Mouse (Mus musculus) intestine, embryonic 16.5 days (tissue): ENCODE measurements at regions not wholly inside any gene's neighbourhood (a gene's known extent, or its start where the extent isn't known, plus 50 kb on each side); places are given as distances from the start of the nearest gene placed in this dataset.
"Not testable (repeated sequence)": the region's sequence is repeated elsewhere in the genome, so short reads cannot be mapped to it uniquely, and the experiment has no call there.

Source experiments
- ATAC-seq: fragments of 200-750 bp; cut with Nextera tagmentation; 2 replicates; pipeline ENCODE4 v1.8.0; 2017; ENCODE audit warnings: moderate TSS enrichment, moderate library complexity
- H3K27ac ChIP-seq: fragments of 300-500 bp; sonication (generic); 2 replicates; pipeline ENCODE4 v1.5.1; 2014; ENCODE audit warnings: mild to moderate bottlenecking, low read length
- H3K27me3 ChIP-seq: fragments of 300-500 bp; sonication (generic); replicated peaks from 2 replicates; pipeline ENCODE4 v1.6.1; 2014; ENCODE audit warnings: low read length, control low read depth, mixed read lengths; ENCODE audit not compliant: control insufficient read depth, insufficient read depth
- H3K36me3 ChIP-seq: fragments of 300-500 bp; sonication (generic); 2 replicates; pipeline ENCODE4 v1.6.1; 2014; ENCODE audit warnings: low read length, control low read depth; ENCODE audit not compliant: control insufficient read depth, insufficient read depth
- H3K4me1 ChIP-seq: fragments of 300-500 bp; sonication (generic); 2 replicates; pipeline ENCODE4 v1.6.1; 2014; ENCODE audit warnings: low read length, control low read depth, mixed read lengths; ENCODE audit not compliant: control insufficient read depth, insufficient read depth
- H3K4me2 ChIP-seq: fragments of 300-500 bp; sonication (generic); 2 replicates; pipeline ENCODE4 v1.6.1; 2014; ENCODE audit warnings: low read depth, low read length, control low read depth
- H3K4me3 ChIP-seq: fragments of 300-500 bp; sonication (generic); 2 replicates; pipeline ENCODE4 v1.5.1; 2014; ENCODE audit warnings: mild to moderate bottlenecking, low read length
- H3K9ac ChIP-seq: fragments of 300-500 bp; sonication (generic); 2 replicates; pipeline ENCODE4 v1.6.1; 2014; ENCODE audit warnings: low read depth, low read length
- H3K9me3 ChIP-seq: fragments of 300-500 bp; sonication (generic); 2 replicates; pipeline ENCODE4 v1.6.1; 2016; ENCODE audit warnings: low read length, control low read depth; ENCODE audit not compliant: control insufficient read depth
- WGBS: fragments of 180-500 bp; shearing (Covaris S2); extraction: QIAGEN DNeasy Blood & Tissue Kit; methylation state at CpG from one replicate; pipeline ENCODE4 v1.1.7; 2014; 5-methylcytosine and 5-hydroxymethylcytosine counted together

DNA sequence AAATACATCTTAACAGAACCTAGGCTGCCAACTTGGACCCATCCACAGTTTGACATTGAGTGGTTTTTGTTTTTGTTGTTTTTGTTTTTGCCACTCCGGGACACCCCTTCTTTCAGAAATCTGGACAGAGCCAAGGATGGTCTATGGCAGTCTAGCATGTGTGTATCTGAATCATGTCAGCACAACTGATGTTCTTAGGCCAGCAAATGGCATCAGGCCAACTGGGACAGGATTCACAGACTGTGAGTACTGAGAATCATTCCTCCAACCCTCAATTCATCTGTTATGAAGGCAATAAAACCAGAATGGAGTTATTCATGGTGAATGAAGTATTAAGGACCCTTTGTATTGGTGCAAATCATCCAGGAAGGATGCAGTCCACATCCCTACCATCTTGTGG is 1372.5 kb upstream of the Rag2 start:
- no peaks in the 10 kb centered on the region for H3K36me3 ChIP-seq
- H3K27ac ChIP-seq: no peak overlapping the region
- ATAC-seq: no peak
- H3K4me1 ChIP-seq: no peaks in the 10 kb centered on the region
- 83% methylated on average over 1 of the region's 1 CpGs for WGBS
- no peak overlapping the region for H3K4me3 ChIP-seq
- no peaks in the 10 kb centered on the region for H3K27me3 ChIP-seq
- H3K9me3 ChIP-seq: no peaks in the 10 kb centered on the region
- H3K9ac ChIP-seq: no peak overlapping the region
- H3K4me2 ChIP-seq: no peak overlapping the region

DNA sequence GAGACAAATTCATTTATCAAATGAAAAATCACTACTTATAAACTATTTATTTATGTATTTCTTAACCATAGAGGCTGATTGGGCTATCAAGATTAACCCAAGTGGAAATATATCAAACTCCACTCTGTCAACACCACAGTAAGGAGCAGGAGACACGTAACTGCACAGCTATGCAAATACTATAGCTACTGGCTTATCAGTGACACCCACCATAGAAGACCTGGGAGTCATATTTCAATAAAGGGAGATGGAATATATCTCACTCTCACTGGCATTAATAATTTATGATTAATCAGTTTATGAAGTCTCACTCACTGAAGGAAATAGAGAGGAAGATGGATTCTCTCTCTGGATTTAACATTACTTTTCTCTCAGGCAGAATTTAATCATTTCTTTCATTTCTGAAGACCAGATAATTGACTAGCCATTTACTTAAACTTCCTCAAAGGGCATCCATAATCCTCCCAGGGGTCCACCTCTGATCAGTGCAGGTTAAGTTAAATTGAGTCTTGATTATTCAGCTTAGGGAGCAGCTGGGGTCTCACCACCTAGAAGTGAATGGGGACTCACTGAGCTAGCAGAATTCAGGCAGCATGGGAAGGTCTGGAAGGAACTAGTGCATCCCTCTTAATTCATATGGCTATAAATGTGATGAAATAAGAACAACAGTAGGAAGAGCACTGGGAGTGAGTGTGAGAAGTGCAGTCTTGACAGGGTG is 1365.2 kb upstream of the Rag2 start:
- H3K4me3 ChIP-seq: no peak overlapping the region
- H3K4me1 ChIP-seq: no peaks in the 10 kb centered on the region
- H3K4me2 ChIP-seq: no peak overlapping the region
- ATAC-seq: no peak
- H3K9me3 ChIP-seq: no peaks in the 10 kb centered on the region
- no peaks in the 10 kb centered on the region for H3K27me3 ChIP-seq
- no peak overlapping the region for H3K27ac ChIP-seq
- 48% methylated on average over 1 of the region's 1 CpGs for WGBS
- H3K36me3 ChIP-seq: no peaks in the 10 kb centered on the region
- H3K9ac ChIP-seq: no peak overlapping the region

GRCm38 (mm10) chr2:100306516-100306915 is 1318.0 kb upstream of the Rag2 start:
- no peaks in the 10 kb centered on the region for H3K4me1 ChIP-seq
- 83% methylated on average over 7 of the region's 7 CpGs for WGBS
- no peak for ATAC-seq

DNA sequence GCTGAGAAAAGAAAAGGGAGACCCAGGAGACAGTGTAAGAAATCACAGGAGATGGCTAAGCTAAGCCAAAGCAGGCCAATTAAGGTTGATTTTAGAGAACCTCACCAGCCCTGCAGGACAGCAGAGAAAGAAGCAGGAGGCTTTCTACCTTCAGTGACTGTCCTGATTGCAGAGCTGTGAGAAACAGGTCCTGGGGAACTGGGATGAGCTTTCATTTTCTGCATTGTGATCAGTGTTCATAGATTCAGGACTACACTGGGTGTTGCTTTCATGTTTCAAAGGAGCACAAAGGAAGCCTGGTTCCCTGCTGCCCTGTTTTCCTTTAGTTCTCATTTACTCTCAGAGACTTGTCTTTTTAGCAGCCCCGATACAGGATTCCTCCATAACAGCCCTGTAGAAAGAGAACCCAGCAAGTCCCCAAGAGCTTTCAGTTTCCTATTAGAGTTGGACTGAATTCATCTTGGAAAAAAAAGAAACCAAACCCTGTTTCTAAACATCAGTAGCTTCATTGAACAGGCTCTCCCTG is 1311.7 kb upstream of the Rag2 start:
- no peaks in the 10 kb centered on the region for H3K36me3 ChIP-seq
- ATAC-seq: no peak
- no peak overlapping the region for H3K9ac ChIP-seq
- H3K4me3 ChIP-seq: no peak overlapping the region
- H3K4me2 ChIP-seq: no peak overlapping the region
- H3K9me3 ChIP-seq: no peaks in the 10 kb centered on the region
- no peaks in the 10 kb centered on the region for H3K4me1 ChIP-seq
- no peaks in the 10 kb centered on the region for H3K27me3 ChIP-seq
- 70% methylated on average over 1 of the region's 1 CpGs for WGBS
- H3K27ac ChIP-seq: no peak overlapping the region

More at GRCm38 (mm10) chr2:100306516-100306915, 1318.0 kb upstream of the Rag2 start:
- no peak overlapping the region for H3K4me2 ChIP-seq
- H3K27me3 ChIP-seq: no peaks in the 10 kb centered on the region
- no peak overlapping the region for H3K9ac ChIP-seq
- no peaks in the 10 kb centered on the region for H3K36me3 ChIP-seq
- no peak overlapping the region for H3K27ac ChIP-seq
- no peak overlapping the region for H3K4me3 ChIP-seq
- H3K9me3 ChIP-seq: no peaks in the 10 kb centered on the region

DNA sequence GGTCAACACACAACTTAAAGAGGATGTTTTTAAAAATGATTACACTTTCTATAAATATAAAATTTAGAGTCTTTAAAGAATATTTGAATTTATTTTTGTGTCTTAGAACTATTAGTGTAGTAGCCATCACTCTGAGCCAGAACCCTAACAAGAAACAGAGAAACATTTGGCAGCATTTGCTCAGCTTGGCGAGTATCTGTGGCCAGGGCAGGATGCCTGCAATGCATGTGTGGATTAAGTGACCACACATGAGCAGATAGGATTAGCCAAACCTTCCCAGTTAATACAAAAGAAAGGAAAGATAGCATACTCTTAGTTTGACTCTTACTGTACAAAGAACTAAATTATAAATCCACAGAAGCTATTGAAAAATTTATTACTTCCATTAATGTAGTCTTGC is 1304.1 kb upstream of the Rag2 start:
- Histone ChIP-seq H3K4me1 (no peaks in the 10 kb centered on the region), H3K4me3 (no peak overlapping the region), H3K4me2 (no peak overlapping the region), H3K27me3 (no peaks in the 10 kb centered on the region), H3K9me3 (no peaks in the 10 kb centered on the region), H3K27ac (no peak overlapping the region), H3K9ac (no peak overlapping the region), H3K36me3 (no peaks in the 10 kb centered on the region)
- 48% methylated on average over 1 of the region's 1 CpGs for WGBS
- no peak for ATAC-seq

- no peaks in the 10 kb centered on the region for H3K9me3 ChIP-seq
- no peak overlapping the region for H3K27ac ChIP-seq
- H3K4me3 ChIP-seq: no peak overlapping the region
- H3K27me3 ChIP-seq: no peaks in the 10 kb centered on the region
- H3K9ac ChIP-seq: no peak overlapping the region
- H3K36me3 ChIP-seq: no peaks in the 10 kb centered on the region
- H3K4me1 ChIP-seq: no peaks in the 10 kb centered on the region
- ATAC-seq: no peak
- no peak overlapping the region for H3K4me2 ChIP-seq
- 74% methylated on average over 4 of the region's 4 CpGs for WGBS
Observed at GRCm38 (mm10) chr2:100340713-100341112, 1283.8 kb upstream of the Rag2 start.

DNA sequence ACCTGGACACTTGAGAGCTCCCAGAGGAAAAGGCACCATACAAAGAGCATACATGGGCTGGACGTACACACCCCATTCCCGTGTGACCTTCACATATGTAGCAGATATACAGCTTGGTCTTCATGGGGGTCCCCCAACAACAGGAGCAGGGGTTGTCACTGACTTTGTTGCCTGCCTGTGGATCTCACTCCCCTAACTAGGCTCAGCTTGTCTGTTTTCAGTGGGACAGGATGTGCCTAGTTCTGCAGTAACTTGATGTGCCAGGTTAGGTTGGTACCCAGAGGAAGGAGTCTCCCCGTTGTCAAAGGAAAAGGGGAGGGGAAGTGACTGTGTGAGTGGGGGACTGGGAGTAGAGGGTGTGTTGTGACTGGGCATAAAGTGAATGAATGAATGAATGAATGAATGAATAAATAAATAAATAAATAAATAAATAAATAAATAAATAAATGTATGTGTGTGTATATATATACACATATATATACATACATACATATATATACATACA is 1279.5 kb upstream of the Rag2 start:
- Histone ChIP-seq H3K9me3 (no peaks in the 10 kb centered on the region), H3K4me2 (no peak overlapping the region), H3K9ac (no peak overlapping the region), H3K27me3 (no peaks in the 10 kb centered on the region), H3K4me3 (no peak overlapping the region), H3K27ac (no peak overlapping the region), H3K36me3 (no peaks in the 10 kb centered on the region), H3K4me1 (no peaks in the 10 kb centered on the region)
- 94% methylated on average over 3 of the region's 3 CpGs for WGBS
- no peak for ATAC-seq

DNA sequence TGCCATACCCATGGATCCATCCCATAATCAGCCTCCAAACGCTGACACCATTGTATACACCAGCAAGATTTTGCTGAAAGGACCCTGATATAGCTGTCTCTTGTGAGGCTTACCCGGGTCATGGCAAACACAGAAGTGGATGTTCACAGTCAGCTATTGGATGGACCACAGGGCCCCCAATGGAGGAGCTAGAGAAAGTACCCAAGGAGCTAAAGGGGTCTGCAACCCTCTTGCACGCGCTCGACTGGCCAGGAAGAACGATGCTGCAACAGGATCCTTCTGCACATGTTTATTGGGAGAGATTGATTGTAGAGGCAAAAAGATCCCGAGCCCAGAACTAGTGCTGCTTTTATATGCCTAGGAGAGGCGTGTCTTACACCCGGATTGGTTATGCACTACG is 1258.9 kb upstream of the Rag2 start:
- H3K9me3 ChIP-seq, H3K4me1 ChIP-seq, H3K4me3 ChIP-seq, ATAC-seq, H3K27me3 ChIP-seq, H3K4me2 ChIP-seq, H3K27ac ChIP-seq, H3K36me3 ChIP-seq, H3K9ac ChIP-seq: not testable (repeated sequence)
- 91% methylated on average over 10 of the region's 10 CpGs for WGBS

DNA sequence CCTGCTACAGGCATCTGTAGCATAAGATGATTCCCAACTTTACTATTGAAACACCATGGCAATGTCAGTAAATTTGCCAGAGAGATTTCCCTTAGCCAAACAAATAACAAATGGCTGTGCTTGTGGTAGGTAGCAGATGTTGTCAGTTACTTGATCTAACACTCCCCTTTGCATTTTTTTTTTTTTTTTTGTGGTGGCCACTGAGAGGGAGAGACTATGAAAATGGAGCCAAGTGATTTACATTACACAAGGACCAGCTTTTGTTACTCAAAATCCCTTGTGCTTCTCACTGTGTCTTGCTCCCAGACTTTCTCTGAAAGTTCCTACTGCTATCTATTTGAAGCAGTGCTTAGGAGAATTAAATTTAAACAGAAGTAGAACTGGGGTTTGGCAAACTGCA is 1224.7 kb upstream of the Rag2 start:
- Histone ChIP-seq H3K36me3 (no peaks in the 10 kb centered on the region), H3K27me3 (no peaks in the 10 kb centered on the region), H3K4me2 (no peak overlapping the region), H3K4me3 (no peak overlapping the region), H3K27ac (no peak overlapping the region), H3K9me3 (no peaks in the 10 kb centered on the region), H3K4me1 (no peaks in the 10 kb centered on the region), H3K9ac (no peak overlapping the region)
- ATAC-seq: no peak

DNA sequence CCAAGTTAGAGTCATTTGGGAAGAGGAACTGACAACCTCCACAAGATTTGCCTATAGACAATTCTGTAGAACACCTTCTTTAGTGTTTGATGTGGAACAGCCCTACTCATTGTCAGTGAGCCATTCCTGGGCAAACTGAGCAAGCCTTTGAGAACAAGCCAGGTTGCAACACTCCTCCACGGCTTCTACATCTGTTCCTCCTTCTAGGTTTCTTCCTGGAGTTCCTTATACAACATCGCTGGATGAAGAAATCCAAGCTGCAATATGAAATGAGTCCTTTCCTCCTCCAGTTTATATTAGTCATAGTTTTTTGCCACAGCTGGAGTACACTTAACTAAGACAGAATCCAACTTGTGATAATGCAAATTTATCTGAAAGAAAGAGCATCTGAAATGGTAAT is 1197.9 kb upstream of the Rag2 start:
- no peaks in the 10 kb centered on the region for H3K4me1 ChIP-seq
- no peak overlapping the region for H3K4me2 ChIP-seq
- WGBS: 89% methylated on average over 2 of the region's 2 CpGs
- H3K9me3 ChIP-seq: no peaks in the 10 kb centered on the region
- H3K4me3 ChIP-seq: no peak overlapping the region
- no peak overlapping the region for H3K27ac ChIP-seq
- H3K36me3 ChIP-seq: no peaks in the 10 kb centered on the region
- H3K9ac ChIP-seq: no peak overlapping the region
- H3K27me3 ChIP-seq: no peaks in the 10 kb centered on the region
- no peak for ATAC-seq
